Mouse (Mus musculus): ENCODE data around the gene Bst1. TPM values are rescaled to one million over a fixed set of nuclear protein-coding genes. Genes with fewer than 3 reads are reported as not detected.

Bst1 gene
- 29.8 and 31.3 TPM in 2 replicates for total RNA-seq (2015)
- total RNA-seq (2017) = 25.1 and 32.3 TPM in 2 replicates

DNA sequence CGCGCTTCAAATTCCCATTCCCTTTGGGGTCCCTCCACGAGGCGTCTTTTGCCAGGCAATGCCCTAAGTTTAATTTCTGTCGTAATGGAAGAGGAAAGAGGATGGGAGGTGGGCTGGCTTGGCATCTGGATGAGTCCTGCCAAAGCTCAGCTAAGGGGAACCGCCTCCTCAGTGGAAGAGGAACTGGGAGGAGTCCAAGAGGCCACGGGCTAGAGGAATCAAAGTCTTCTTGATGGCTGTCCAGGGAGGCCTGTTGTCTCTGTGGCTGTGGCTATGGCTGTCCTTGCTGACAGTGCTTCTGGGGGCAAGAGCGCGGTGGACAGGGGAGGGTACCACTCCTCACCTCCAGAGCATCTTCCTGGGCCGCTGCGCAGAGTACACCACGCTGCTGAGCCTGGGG lies at the start of gene Bst1:
TSS of gene Bst1 (plus strand) at position 191 of the 400 bp plus-strand sequence.
- peak; percentile 98 for ATAC-seq (ENCODE audit: poor library complexity, severe bottlenecking)

DNA sequence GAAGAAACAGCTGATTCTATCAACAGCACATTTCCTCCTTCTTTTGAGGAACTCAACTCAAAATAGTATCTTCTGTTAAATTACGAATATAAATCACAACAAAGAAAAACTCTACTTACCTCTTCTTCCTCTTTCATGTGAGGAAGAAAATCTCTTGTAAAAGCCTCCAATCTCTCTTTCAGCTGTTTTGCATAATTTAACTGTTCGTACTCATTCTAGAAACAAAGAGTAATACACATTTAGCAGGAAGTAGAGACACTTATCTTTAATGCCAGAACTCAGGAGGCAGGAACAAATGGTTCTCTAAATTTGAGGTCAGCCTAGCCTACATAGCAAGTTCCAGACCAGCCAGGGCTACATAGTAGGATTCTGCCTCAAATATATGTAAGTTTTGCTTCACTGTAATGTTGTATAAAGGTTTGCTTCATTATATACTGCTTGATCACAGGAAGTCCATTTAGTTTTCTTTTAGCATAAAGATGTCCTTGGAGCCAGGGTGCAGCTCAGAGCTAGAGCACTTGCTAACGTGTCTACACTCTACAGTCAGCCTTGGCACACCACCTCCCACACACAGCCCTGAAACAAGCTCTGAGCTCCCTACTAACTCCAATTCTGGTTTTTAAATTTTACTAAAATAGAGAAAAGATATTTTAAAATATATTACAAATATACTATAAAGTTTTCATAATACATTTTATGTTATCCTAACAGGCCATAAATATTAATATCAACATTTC lies 47.9 kb upstream of the Bst1 start:
- peak; percentile 82 for ATAC-seq (ENCODE audit: poor library complexity, severe bottlenecking)

DNA sequence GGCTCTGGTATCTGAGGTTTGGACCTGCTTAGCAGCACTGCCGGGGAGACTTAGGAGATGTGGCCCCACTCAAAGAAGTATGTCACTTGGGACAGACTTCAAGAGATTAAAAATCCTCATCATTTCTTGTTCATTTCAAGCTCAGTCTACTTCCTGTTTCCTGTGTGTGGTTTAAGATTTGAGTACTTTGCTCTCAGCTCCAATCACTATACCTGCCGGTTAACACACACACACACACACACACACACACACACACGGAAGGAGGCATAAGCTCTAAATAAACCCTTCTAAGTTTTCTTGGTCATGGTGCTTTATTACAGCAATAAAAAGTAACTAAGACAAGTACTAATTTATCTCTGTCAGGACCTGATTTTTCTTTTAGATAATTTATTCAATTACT lies 47.1 kb upstream of the Bst1 start:
- ATAC-seq (ENCODE audit: poor library complexity, severe bottlenecking) = peak; percentile 52; the same call in 1 of the 2 replicates

DNA sequence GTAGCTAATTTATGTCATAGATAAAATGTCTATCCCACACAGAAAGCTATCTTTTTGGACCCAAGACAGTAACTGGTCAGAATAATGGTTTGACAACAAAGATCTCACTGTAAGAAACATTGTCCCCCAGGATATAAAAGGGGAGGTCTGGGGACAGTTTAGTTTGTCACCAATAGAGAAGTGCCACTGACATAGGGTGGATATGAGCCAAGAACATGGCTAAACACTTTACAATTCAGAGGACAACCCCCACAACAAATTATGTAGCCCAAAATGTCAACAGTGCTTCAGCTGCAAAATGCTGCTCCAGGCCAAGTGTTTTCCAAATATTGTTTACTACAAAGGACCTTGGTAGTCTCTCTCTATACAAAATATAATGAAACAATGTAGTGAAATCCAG lies 42.3 kb upstream of the Bst1 start:
- ATAC-seq (ENCODE audit: poor library complexity, severe bottlenecking) = no peak

DNA sequence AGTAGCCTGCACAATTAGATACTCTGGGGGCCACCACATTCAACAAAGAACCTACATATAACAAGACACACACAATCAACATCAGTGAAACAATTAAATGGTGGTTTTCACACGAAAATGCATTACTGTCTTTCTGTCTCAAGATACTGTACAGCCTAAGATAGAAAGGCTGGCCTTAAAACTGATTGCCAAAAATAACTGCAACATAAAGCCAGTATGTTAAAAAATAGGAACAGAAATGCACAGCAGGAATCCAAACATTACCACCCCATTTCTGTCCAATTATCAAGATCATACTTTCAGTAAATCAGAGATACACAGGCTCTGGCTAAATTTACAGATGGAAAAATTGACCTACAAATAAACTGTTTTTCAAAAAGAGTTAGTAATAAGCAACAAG lies 41.7 kb upstream of the Bst1 start:
- no peak for ATAC-seq (ENCODE audit: poor library complexity, severe bottlenecking)

DNA sequence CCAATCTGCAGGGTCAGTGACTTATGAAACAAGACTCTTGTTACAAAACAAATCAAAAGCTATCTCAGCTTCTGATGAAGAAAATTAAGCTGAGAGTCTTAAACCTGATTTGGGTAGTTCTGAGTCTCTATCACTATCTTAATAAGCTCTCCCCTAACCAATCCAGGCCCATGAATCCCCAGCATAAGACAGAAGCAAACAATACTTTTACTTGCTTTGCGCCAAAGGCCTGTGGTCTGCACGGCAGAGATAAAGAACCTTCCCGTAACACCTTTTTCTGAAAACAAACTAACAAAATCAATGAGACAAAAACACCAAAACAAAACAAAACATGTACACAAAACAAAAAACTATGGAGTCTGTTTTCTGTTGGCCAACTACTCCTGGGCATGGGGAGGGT lies 40.1 kb upstream of the Bst1 start:
- ATAC-seq (ENCODE audit: poor library complexity, severe bottlenecking) = no peak

DNA sequence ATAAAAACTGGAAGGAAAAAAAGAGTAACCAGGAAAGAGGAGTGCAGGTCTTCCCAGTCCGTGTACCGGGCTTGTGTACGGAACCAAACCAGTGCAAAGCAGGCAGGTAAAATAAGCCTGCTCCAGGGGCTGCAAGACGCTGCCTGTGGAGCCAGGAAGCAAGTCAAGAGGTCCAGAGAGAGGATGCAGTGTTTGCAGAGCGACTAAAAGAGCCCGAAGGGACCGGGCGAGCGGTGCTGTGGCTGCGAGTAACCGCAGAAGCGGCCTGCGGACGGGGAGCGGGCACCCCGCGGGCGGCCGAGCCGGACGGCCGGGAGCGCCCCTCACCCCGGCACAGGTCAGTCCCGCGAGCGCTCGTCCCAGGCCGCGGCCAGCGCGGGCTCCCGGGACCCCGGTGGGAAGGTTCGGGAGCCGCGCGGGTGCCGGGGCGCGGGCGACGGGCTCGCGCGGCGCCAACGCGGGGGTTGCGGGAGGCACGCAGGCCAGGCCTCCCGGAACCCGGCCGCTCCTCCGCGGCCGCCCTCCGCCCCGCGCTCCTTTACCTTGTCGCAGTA lies 37.2 kb upstream of the Bst1 start:
- ATAC-seq (ENCODE audit: poor library complexity, severe bottlenecking) = peak; percentile 13; the same call in 1 of the 2 replicates

DNA sequence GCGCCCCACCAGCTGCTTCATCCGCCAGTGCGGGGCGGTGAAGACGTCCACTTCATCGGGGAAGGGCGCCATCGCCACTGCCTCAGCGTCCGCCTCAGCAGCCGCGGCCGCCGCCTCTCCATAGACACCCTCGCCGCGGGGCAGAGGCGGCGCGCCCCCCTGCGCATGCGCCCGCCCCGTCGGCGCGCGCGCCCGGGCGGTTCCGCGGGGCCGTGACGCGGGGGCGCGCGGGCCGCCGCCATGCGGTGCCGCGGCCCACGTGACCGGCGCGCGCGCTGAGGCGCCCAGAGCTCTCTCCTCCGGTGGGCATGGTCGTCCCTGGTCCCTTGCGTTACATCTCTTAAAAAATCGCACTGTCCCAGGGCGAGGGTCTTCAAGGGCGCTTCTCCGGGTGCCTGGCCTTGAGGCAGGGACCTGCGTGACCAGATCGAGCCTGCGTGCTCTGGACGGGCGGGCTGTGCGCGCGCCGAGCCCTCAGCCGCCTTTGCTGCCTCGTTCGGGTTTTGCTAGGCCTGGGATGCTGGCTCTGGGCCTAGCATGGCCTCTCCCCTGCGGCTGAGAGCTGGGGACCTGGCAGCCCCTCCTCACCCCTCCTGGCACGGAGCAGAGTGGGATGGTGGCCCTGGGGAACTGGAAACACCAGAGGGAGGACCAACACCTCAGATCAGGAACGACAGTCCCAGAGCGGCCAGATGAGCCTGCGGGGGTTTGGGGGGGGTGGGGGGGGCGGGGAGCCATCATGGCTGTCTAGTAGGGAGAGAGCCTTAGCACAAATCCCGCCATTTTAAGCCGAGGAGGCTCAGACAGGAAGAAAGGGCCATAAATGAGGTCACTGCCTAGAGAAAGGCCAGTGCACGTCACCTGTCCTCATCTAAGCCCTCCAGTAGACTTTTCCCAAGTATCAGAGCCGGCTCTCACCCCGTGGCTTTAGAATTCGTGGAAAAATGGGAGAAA lies 36.4 kb upstream of the Bst1 start:
- ATAC-seq (ENCODE audit: poor library complexity, severe bottlenecking) = peak; percentile 56

DNA sequence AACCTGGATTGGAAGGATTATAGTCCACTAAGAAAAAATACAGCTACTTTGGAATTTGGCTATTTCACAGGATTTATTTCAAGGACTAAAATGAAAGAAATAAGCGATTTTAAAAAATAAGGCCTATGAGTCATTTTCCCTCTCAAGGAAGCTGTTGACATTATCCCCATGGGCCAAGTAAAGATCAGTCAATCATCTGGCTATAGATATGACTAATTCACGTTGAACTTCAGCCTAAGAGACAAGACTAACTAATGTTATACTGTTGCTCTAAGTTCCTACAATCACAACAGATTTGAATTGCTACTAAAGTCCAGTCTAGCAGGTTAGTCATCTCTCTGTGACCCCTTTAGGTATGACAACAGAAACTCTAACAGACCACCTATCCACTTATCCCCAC lies 34.7 kb upstream of the Bst1 start:
- ATAC-seq (ENCODE audit: poor library complexity, severe bottlenecking) = no peak

DNA sequence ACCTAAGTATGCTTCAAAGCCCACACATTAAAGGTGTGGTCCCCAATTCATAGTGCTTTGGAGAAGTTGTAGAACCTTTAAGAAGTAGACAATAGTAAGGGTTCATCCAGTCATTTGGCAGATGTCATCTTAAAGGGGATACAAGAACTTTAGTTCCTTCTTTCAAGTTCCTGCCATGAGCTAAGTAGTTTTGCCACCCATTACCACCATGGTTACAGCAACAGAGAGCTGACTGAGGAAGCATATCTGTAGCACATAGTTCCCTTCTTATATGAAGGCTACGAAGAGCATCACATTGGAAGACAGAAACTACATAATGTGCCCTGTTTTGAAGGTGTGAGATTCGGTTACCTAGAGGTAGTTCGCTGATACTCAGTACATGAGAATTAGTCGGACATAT lies 32.1 kb upstream of the Bst1 start:
- peak; percentile 73 for ATAC-seq (ENCODE audit: poor library complexity, severe bottlenecking)

DNA sequence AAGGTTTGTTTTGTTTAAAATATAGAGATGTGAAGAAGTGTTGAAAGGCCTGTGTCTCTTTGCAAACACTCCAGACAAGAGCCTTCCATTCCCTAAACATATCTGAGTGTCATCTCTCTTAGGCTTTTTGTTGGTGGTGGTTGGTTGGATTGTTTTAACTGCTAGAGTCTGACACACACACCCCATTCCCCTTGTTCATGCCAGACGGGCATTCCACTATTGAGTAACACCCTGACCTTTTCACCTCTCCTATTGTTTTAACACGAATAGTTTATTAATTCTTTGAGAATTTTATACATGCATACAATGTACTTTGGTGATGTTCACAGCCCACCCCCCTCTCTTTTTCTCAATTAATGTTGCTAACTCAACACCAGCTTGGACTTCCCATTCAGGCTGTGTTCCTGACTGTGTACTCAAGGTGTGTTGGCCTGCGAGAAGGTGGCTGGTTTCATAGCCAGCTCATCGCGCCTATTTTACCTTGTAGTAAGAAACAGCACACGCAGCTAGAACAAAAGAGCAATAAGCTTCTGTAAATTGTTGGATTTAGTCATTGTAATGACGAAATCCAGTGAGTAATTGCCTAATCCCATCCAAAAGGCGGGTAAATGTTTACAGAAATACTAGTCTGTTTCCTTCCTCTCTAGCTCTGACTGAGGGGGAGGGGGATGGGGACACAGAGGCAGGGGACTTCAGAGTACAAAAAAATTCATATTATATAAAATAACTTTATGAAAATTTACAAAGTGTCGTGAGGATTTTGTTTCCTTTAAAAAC lies 30.5 kb upstream of the Bst1 start:
- ATAC-seq (ENCODE audit: poor library complexity, severe bottlenecking) = peak; percentile 63

DNA sequence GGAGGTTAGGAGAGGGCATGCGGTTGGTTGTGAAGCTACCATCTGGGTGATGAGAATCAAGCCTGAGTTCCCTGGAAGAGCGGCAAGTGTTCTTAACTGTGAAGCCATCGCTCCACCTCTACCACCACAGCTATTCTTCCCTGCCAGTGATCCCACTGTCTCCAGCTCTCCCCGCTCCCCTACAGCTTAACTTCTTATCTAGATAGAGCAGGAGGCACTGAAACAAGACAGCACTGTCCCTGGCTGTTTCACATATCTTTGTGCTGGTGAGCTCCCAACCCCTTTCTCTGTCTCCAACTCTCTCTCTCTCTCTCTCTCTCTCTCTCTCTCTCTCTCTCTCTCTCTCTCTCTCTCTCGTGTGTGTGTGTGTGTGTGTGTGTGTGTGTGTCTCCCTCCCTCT lies 26.3 kb upstream of the Bst1 start:
- no peak for ATAC-seq (ENCODE audit: poor library complexity, severe bottlenecking)

DNA sequence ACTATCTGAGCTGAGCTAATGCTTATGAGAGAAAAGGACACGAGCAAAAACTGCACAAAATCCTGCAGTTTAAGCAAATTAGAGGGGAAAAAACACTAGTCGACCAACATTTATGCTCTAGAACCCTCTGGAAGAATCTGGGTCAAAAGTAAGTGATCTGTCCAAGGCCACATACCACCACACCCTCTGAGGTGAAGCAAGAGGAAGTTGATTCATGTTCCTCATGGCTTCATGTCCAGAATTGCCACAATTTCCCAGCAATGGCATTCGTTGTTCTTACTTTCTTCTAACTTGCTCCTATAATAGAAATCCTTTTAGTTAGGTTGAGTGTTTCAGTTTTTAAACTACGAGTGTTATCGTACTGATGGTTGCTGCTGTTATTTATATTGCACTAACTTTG lies 19.2 kb upstream of the Bst1 start:
- peak; percentile 84 for ATAC-seq (ENCODE audit: poor library complexity, severe bottlenecking)

DNA sequence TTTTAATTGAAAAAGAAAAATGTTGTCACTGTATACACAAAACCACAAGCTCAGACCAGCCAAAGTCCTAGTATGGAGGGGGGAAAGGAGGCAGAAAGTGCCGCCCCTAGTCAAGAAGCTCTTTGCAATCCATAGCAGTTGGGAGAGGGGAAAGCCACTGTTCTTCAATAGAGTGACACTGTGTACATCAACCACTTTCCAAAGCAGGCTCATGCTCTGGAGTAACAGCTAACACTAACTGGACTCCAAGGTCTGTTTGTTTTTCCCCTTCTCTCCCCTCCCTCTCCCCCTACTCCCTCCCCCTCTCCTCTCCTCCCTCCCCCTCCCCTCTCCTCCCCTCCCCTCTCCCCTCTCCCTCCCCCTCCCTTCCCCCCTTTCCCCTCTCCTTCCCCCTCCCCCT lies 18.0 kb upstream of the Bst1 start:
- no peak for ATAC-seq (ENCODE audit: poor library complexity, severe bottlenecking)

DNA sequence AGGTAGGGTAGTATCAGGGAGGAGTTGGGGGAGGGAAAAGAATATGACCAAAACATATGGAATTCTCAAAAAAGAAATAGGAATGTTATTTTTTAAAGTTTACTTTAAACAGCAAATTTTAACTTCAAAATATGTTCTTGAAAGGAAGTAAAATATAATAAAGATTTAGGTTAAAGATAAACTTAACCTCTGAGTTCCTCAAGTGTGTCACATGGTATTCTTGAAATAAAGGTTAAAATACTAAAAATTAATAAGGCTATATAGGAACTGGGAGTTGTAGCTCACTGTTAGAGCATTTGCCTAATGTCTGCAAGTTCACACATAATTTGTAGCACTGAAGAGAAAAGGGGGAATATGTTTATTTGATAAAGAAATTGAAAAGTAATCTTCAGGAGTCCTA lies 17.4 kb upstream of the Bst1 start:
- ATAC-seq (ENCODE audit: poor library complexity, severe bottlenecking) = no peak

DNA sequence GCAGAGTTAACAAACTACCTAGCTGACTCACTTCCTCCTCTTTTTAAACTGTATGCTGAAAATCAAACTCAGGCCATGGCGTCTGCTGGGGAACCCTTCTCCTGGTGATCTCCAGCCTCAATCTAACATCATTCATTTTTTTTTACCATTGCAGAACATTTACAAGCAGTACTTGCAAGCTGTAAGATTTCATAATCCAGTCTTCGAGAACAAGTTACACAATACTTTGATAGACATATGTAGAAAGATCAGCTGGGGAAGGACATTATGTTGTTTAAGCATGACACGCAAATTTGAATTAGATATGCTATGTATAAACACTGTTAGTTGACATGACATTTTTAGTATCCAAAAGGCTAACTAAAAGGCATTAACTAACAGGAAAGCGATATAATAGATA lies 16.9 kb upstream of the Bst1 start:
- peak; percentile 84 for ATAC-seq (ENCODE audit: poor library complexity, severe bottlenecking)

DNA sequence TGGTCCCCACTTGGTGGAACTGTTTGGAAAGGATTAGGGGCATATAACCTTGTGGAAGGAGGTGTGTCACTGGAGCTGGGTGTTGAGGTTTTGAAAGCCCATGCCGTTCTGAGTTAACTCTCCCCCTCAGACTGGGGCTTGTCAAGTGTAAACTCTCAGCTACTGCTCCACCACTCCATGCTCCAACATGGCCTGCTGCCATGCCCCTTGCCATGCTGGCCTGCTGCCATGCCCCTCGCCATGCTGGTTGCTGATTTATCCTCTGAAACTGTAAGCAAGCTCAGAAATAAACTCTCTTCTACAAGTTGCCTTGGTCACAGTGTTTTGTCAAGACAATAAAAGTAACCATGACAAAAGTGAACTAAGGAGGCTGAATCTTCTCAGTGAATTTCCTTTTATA lies 13.3 kb upstream of the Bst1 start:
- ATAC-seq (ENCODE audit: poor library complexity, severe bottlenecking) = no peak

DNA sequence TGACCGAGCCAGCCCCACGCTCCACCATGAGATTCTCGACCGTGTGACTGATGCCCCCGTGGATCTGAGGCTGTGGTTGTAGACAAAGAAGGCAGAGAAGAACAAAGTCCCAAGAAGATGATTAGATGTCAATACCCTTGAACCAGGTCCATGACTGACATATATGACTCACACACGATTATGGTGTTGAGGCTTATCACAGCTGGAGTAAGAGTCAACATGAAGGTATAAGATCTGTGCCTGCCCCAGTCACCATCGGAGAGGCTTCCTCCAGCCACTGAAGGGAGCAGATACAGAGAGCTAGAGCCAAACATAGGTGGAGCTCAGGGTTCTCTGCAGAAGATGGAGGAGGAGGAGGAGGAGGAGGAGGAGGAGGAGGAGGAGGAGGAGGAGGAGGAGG lies 12.3 kb upstream of the Bst1 start:
- ATAC-seq (ENCODE audit: poor library complexity, severe bottlenecking) = no peak

DNA sequence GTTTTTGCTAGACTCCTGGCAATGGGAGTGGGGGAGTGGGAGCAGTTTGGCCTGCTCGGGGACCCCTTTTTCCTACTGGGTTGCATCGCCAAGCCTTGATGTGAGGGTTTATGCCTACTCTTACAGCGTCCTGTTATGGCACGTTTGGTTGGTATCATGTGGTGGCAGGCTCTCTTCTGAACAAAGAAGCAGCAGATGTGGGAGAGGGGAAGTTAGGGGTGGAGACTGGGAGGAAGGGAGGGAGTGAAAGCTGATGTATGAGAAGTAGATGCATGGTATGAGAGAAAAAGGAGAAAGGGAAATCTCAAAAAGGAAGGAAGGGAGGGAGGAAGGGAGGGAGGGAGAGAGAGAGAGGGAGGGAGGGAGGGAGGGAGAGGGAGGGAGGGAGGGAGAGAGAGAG lies 11.8 kb upstream of the Bst1 start:
- peak; percentile 42 for ATAC-seq (ENCODE audit: poor library complexity, severe bottlenecking)

DNA sequence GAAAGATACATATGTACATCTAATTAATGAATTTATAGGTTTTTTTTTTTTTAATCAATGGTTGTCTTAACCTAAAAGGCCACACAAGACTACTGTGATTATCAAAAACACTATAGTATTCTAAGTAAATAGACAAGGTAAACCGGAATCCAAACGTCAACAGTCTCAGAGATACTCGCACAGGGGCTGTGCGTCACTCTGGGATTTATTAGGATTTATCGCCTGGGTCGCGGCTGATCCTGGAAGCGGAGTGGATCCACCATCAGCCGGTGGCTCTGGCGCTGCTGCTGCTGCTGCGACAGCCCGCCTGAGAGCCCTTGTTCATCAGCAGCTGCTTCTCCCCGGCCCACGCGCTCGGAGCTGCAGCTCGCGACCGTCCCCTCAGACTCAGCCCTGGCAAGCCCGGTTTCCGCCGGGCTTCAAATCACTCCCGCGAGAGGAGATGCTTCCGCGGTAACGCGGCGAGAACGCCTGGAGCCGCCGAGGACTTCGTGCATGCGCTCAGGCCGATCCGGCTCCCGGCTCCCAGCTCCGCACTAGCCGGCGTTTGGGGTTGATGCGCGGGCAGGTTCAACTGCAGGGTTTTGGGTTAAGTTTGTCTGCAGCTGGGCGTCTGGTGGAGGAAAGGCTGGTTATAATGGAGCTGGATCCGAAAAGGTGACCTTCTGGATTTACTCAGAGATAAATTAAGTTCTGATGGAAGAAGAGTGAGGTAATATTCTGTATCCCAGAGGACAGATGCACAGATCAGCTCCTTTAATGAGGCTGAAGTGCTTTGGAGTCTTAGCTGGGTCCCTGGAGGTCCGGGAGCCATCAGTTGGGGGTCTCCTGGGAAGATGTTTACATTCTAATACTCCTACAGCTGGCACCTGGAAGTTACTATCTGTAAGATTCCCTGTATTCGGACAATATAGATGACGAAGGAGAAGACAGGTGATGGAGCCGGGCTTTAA lies 10.7 kb upstream of the Bst1 start:
- peak; percentile 97 for ATAC-seq (ENCODE audit: poor library complexity, severe bottlenecking)

Data from megakaryocyte, adult 5-6 weeks (primary cell).